Mouse (Mus musculus) embryonic stem cell, embryonic (primary cell): ENCODE measurements around the gene Tanc1.

Experiments
- CTCF ChIA-PET, 4 experiments: fragments of 300-600 bp in 2 of 4; fragments of 350-600 bp in 2 of 4; sonication (Branson Sonifier 250); formaldehyde crosslinking; loops; one replicate each; lab custom pipeline; 2022; ENCODE audit warnings: inconsistent platforms in 2 of 4; lab: Charles Lee
- POLR2A ChIA-PET, 4 experiments: fragments of 300-600 bp in 2 of 4; fragments of 350-600 bp in 2 of 4; sonication (Branson Sonifier 250); formaldehyde crosslinking; loops; one replicate each; lab custom pipeline; 2022; ENCODE audit warnings: antibody characterized with exemption in 4 of 4, inconsistent platforms in 1 of 4; lab: Charles Lee

Tanc1 gene

GRCm38 (mm10) chr2:59711992-59712391 lies 100.2 kb downstream of the Tanc1 start:
- POLR2A ChIA-PET, result interaction anchor here in 3 of 4 experiments (0.6 to 3.1 kb wide), 6 partner anchors 10 to 273 kb away, joined by 3 to 15 read pairs (median 6); no protein-coding TSS in a partner anchor
- CTCF ChIA-PET, result interaction anchor here in 1 of 4 experiments (1.6 kb wide), 1 partner anchor 34 kb away, joined by 5 read pairs; no protein-coding TSS in a partner anchor

GRCm38 (mm10) chr2:59712484-59712883 lies 100.6 kb downstream of the Tanc1 start:
- CTCF ChIA-PET, result interaction anchor here in 1 of 4 experiments (1.6 kb wide), 1 partner anchor 33 kb away, joined by 5 read pairs; no protein-coding TSS in a partner anchor
- POLR2A ChIA-PET, result interaction anchor here in 3 of 4 experiments (1.2 to 3.1 kb wide), 7 partner anchors 9 to 100 kb away, joined by 4 to 15 read pairs (median 7); no protein-coding TSS in a partner anchor

- ChIA-PET CTCF (interaction anchor here in 1 of 4 experiments (0.6 kb wide), 1 partner anchor 110 kb away, joined by 3 read pairs; no protein-coding TSS in a partner anchor), POLR2A (interaction anchor here in 3 of 4 experiments (0.6 to 3.1 kb wide), 9 partner anchors 8 to 184 kb away, joined by 3 to 15 read pairs (median 4); no protein-coding TSS in a partner anchor)
These were observed 102.0 kb downstream of the Tanc1 start for GRCm38 (mm10) chr2:59713626-59714556.

GRCm38 (mm10) chr2:59714992-59715391 lies 103.2 kb downstream of the Tanc1 start:
- CTCF ChIA-PET, result no interaction called here
- POLR2A ChIA-PET, result interaction anchor here in 1 of 4 experiments (0.6 kb wide), 1 partner anchor 93 kb away, joined by 3 read pairs; no protein-coding TSS in a partner anchor

- CTCF ChIA-PET, result no interaction called here
These were observed 104.6 kb downstream of the Tanc1 start for GRCm38 (mm10) chr2:59716461-59716860.

GRCm38 (mm10) chr2:59717746-59718294 lies 106.0 kb downstream of the Tanc1 start:
- POLR2A ChIA-PET, result interaction anchor here in 2 of 4 experiments (0.8 to 2.0 kb wide), 4 partner anchors 10 to 47 kb away, joined by 3 to 5 read pairs (median 4); no protein-coding TSS in a partner anchor
- CTCF ChIA-PET, result interaction anchor here in 2 of 4 experiments (0.6 to 1.2 kb wide), 2 partner anchors 10 to 28 kb away, joined by 4 to 9 read pairs; no protein-coding TSS in a partner anchor

More at GRCm38 (mm10) chr2:59716461-59716860, 104.6 kb downstream of the Tanc1 start:
- POLR2A ChIA-PET, result interaction anchor here in 2 of 4 experiments (1.2 to 2.0 kb wide), 5 partner anchors 9 to 41 kb away, joined by 3 to 5 read pairs (median 3); no protein-coding TSS in a partner anchor

- CTCF ChIA-PET, result interaction anchor here in 1 of 4 experiments (1.2 kb wide), 1 partner anchor 27 kb away, joined by 4 read pairs; no protein-coding TSS in a partner anchor
- POLR2A ChIA-PET, result interaction anchor here in 2 of 4 experiments (1.1 to 1.2 kb wide), 2 partner anchors 19 to 22 kb away, joined by 3 read pairs; no protein-coding TSS in a partner anchor
These were observed 107.0 kb downstream of the Tanc1 start for GRCm38 (mm10) chr2:59718601-59719416.

GRCm38 (mm10) chr2:59719831-59720230 lies 108.0 kb downstream of the Tanc1 start:
- ChIA-PET CTCF (no interaction called here), POLR2A (interaction anchor here in 1 of 4 experiments (1.2 kb wide), 1 partner anchor 18 kb away, joined by 3 read pairs; no protein-coding TSS in a partner anchor)

- POLR2A ChIA-PET, result interaction anchor here in 1 of 4 experiments (0.9 to 1.9 kb wide), 4 partner anchors 8 to 36 kb away, joined by 3 to 11 read pairs (median 6); no protein-coding TSS in a partner anchor
- CTCF ChIA-PET, result no interaction called here
These were observed 109.3 kb downstream of the Tanc1 start for GRCm38 (mm10) chr2:59721119-59721518.

GRCm38 (mm10) chr2:59721758-59722157 lies 109.9 kb downstream of the Tanc1 start:
- CTCF ChIA-PET, result interaction anchor here in 1 of 4 experiments (0.6 kb wide), 1 partner anchor 163 kb away, joined by 5 read pairs; no protein-coding TSS in a partner anchor

GRCm38 (mm10) chr2:59723311-59723710 lies 111.5 kb downstream of the Tanc1 start:
- CTCF ChIA-PET, result no interaction called here

More at GRCm38 (mm10) chr2:59721758-59722157, 109.9 kb downstream of the Tanc1 start:
- POLR2A ChIA-PET, result interaction anchor here in 3 of 4 experiments (0.6 to 1.9 kb wide), 11 partner anchors 8 to 344 kb away, joined by 3 to 11 read pairs (median 4); no protein-coding TSS in a partner anchor

GRCm38 (mm10) chr2:59725518-59726185 lies 113.8 kb downstream of the Tanc1 start:
- POLR2A ChIA-PET, result interaction anchor here in 1 of 4 experiments (0.8 kb wide), 1 partner anchor 96 kb away, joined by 3 read pairs; no protein-coding TSS in a partner anchor
- CTCF ChIA-PET, result no interaction called here

More at GRCm38 (mm10) chr2:59723311-59723710, 111.5 kb downstream of the Tanc1 start:
- POLR2A ChIA-PET, result interaction anchor here in 2 of 4 experiments (0.6 to 1.4 kb wide), 2 partner anchors 39 to 171 kb away, joined by 3 read pairs; no protein-coding TSS in a partner anchor

GRCm38 (mm10) chr2:59731831-59732230 lies 120.0 kb downstream of the Tanc1 start:
- POLR2A ChIA-PET, result interaction anchor here in 1 of 4 experiments (0.9 to 1.8 kb wide), 3 partner anchors 10 to 122 kb away, joined by 3 to 7 read pairs (median 4); partner anchors contain the start of gene Tanc1
- CTCF ChIA-PET, result no interaction called here

- POLR2A ChIA-PET, result interaction anchor here in 2 of 4 experiments (0.8 to 1.7 kb wide), 4 partner anchors 12 to 44 kb away, joined by 3 to 5 read pairs (median 4); no protein-coding TSS in a partner anchor
- CTCF ChIA-PET, result no interaction called here
These were observed 121.6 kb downstream of the Tanc1 start for GRCm38 (mm10) chr2:59733410-59733809.

GRCm38 (mm10) chr2:59736401-59736898 lies 124.6 kb downstream of the Tanc1 start:
- ChIA-PET CTCF (interaction anchor here in 1 of 4 experiments (2.1 kb wide), 1 partner anchor 9 kb away, joined by 9 read pairs; no protein-coding TSS in a partner anchor), POLR2A (interaction anchor here in 1 of 4 experiments (0.7 to 1.2 kb wide), 2 partner anchors 30 to 137 kb away, joined by 3 read pairs; no protein-coding TSS in a partner anchor)

- ChIA-PET CTCF (interaction anchor here in 3 of 4 experiments (0.7 to 2.1 kb wide), 4 partner anchors 8 to 141 kb away, joined by 3 to 9 read pairs (median 4); no protein-coding TSS in a partner anchor), POLR2A (interaction anchor here in 2 of 4 experiments (1.2 to 1.8 kb wide), 3 partner anchors 31 to 61 kb away, joined by 3 to 8 read pairs (median 3); no protein-coding TSS in a partner anchor)
These were observed 125.5 kb downstream of the Tanc1 start for GRCm38 (mm10) chr2:59737368-59737767.
